Mouse (Mus musculus): Measurements from ENCODE around the gene Lurap1l. TPM values are rescaled to one million over a fixed set of nuclear protein-coding genes. Genes with fewer than 3 reads are reported as not detected.

Lurap1l gene
- 1 to 10 TPM; 5.3 to 7.3 TPM for total RNA-seq (2021)
- long read RNA-seq, experiment 1, transcript Lurap1l-201 (2 exons, 3,066 nt) = major isoform, 6 of 6 reads
- long read RNA-seq, experiment 1, partial matches to known transcripts = 0 of 6 reads
- long read RNA-seq, experiment 1, other reads (novel, unspliced or antisense) = 0 of 6 reads
- long read RNA-seq, experiment 2, transcript Lurap1l-201 (2 exons, 3,066 nt) = major isoform, 40 of 42 reads
- long read RNA-seq, experiment 2, partial matches to known transcripts = 0 of 42 reads
- long read RNA-seq, experiment 2, other reads (novel, unspliced or antisense) = 2 of 42 reads

DNA sequence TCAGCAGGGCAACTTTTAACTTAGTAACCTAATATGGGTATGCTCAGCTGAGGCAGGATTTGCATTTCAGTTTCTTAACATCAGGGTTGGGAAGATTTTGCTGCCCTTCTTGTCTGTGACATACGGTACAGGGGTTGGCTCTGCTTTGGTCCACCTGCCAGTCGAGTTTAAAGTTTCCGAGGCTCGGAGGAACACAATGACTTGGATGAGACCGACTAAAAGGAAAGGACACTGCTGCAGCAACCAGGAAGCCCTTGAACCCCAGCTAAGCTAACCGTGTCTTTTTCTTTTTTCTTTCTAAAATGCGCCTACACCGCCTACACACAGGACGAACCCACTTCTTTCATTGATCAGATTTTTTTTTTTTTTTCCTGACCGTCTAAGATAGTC, at the start of gene Lurap1l:
TSS of gene Lurap1l (plus strand) at position 166 of the 390 bp plus-strand sequence.
- DNase-seq (ENCODE audit: low spot score in 2 of 2) = peak; percentile 34 to 50

DNA sequence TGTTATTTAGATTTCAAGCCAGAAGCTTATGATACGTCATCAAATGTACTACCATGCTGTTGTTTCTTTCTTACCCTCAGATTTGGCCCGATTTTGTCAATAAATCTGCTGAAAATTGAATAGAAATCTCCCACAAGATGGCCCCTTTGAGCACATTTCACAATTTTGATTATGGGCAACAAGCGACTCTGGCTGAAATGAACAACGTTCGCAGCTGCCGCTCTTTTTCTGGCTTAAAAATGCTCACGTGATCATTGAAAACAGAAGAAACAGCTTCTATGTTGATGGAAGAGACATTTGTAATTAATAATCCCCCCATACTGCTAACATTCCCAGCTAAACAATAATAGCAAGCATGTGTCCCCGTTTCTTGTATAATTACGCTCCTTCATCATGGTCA, 47.5 kb upstream of the Lurap1l start:
- no peak for DNase-seq (ENCODE audit: low spot score in 2 of 2)

GRCm38 (mm10) chr4:80863906-80864305, 46.5 kb upstream of the Lurap1l start:
- DNase-seq (ENCODE audit: low spot score in 2 of 2) = no peak

- peak in 1 of 2 experiments; percentile 5 for DNase-seq (ENCODE audit: low spot score in 2 of 2)
Measured at GRCm38 (mm10) chr4:80864511-80864922, 45.9 kb upstream of the Lurap1l start.

DNA sequence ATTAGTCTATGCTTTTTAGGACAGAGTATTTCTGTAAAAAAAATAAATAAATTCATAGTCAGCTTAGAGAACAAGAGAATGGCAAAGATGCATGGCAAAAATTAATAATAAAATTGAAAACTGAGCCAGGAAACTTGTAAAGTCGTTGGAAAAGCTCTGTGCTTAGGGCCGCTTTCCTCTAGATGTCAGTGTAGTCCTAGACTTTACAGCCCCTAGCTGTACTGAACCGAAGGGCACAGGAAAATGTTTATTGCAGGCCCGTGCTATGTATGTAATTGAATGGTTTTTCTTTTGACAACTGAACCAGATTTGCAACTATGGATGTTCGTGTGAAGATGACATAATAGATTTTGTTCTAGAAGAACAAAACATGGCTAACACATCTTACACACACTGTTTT, 44.4 kb upstream of the Lurap1l start:
- DNase-seq (ENCODE audit: low spot score in 2 of 2) = no peak

GRCm38 (mm10) chr4:80869598-80869997, 40.8 kb upstream of the Lurap1l start:
- DNase-seq (ENCODE audit: low spot score in 2 of 2) = no peak

DNA sequence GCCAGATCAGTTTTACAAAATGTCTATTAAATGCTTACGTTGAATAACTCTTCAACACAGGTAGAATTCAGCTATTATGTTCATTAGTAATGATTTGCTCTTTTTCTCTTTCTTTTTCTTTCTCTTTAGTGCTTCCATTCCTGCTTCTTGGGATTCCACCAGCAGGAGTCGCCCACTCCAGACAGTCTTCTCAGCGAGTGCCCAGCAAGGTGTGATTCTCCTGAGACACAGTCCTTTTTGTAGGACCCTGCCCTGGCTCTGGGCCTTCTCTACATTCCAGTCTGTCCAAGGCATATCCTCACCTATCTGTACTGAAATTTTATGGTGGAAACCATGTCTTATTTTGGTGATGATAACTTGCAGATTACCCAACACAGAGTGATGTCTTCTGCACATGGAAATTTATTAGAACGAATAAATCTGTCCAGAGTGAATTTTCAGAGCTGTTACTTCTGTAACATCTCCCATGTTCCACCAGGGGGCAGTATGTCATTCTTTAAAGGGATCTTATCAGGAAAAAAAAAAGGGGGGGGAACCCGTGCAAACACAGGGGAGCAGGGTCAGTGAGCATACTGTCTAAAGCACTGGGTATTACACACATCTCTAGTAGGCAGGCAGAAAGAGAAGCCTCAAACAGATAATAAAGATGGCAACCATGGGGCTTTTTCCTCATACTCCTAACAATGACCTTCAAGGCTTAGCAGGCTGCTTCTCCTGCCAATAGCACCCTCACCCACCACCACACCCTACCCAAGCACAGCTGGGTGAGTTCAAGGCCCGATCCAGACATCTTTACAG, 37.4 kb upstream of the Lurap1l start:
- DNase-seq (ENCODE audit: low spot score in 2 of 2) = no peak

GRCm38 (mm10) chr4:80874121-80874859, 36.2 kb upstream of the Lurap1l start:
- DNase-seq (ENCODE audit: low spot score in 2 of 2) = no peak

- DNase-seq (ENCODE audit: low spot score in 2 of 2) = no peak
Measured at GRCm38 (mm10) chr4:80875055-80875454, 35.4 kb upstream of the Lurap1l start.

DNA sequence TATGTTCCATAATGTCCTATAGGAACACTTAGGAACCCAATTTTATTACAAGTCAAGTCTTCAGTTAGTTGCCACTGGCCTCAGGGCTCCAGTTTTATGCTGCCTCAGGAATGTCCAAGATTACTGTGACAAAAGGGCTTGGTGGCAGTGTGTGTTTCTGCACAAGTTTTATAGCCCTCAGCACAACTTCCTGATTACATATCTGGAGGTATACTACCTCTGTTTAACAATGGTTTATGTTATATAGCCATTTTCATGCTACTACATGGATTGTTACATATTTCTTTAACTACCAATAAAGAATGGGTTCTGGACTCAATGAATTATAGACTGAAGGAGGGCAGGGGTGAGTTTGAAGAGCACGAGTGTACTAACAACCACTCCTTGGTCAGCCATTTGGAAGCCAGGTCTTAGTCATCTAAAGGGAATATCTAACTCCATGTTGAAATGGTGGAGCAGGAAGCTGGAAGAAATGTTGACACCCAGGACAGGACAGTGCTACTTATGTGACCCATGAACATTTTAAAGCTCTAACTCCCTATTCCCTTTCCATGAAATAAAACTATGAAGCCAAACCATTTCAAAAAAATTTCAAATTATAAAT, 28.3 kb upstream of the Lurap1l start:
- DNase-seq (ENCODE audit: low spot score in 2 of 2) = no peak

- no peak for DNase-seq (ENCODE audit: low spot score in 2 of 2)
Measured at GRCm38 (mm10) chr4:80886631-80887030, 23.8 kb upstream of the Lurap1l start.

GRCm38 (mm10) chr4:80891004-80891403, 19.4 kb upstream of the Lurap1l start:
- no peak for DNase-seq (ENCODE audit: low spot score in 2 of 2)

- no peak for DNase-seq (ENCODE audit: low spot score in 2 of 2)
Measured at GRCm38 (mm10) chr4:80895278-80895894, 15.1 kb upstream of the Lurap1l start.

- no peak for DNase-seq (ENCODE audit: low spot score in 2 of 2)
Measured at GRCm38 (mm10) chr4:80906726-80907125, 3.7 kb upstream of the Lurap1l start.

DNA sequence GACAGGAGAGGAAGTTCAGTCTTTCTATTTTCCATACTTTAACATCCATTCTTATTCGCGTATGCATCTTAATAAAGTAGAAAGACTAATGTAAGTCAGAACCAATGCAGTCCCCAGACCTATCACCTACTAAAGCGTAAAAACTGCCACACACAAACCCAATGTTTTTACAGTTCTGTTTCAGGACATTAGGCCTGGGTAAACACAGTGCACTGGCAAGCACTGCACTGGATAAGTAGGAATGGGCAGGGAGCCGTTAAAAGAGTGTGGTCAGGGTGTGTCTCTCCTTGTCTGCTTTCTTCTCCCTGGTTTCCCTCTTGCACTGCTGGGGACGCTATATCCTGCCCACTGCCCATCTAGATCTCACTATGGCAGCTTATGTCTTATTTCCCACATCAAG, 2.5 kb upstream of the Lurap1l start:
- DNase-seq (ENCODE audit: low spot score in 2 of 2) = no peak

- no peak for DNase-seq (ENCODE audit: low spot score in 2 of 2)
Measured at GRCm38 (mm10) chr4:80908902-80909301, 1.5 kb upstream of the Lurap1l start.

DNA sequence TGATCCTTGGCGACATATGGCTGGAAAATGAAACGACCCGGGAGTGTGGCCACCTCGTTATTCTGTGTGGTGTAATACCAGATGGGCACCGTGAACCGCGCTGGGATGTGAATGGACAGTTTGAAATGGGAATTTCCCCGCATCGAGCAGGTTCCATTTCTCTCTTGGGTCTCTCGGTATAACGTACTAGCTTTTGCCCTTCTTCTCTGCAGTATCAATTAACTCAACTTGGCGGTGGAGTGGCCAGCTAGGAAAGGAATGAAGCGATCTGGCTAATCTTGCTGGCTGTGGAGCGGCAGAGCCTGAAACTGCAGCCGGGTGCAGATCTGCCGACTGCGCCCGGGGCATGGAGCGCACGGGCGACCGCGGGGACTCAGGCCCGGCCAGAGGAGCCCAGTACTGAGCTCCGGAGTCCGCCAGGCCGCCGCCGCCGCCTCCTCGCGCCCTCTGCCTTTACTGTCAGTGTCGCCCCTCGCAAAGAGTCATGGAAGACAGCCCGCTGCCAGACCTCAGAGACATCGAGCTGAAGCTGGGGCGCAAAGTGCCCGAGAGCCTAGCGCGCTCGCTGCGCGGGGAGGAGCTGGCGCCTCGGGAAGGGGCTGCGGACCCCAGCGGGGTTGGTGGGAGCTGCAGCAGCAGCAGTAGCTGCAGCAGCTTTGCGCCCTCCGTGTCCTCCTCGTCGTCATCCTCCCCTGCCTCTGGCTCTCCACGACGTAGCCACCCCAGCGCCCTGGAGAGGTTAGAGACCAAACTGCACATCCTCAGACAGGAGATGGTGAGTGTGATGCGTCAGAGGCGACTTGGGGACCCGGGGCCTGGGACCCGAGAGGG, 640 bp downstream of the Lurap1l start:
- peak; percentile 41 to 53 for DNase-seq (ENCODE audit: low spot score in 2 of 2)

- peak; percentile 66 to 71 for DNase-seq (ENCODE audit: low spot score in 2 of 2)
Measured at GRCm38 (mm10) chr4:80911706-80912540, 1.5 kb downstream of the Lurap1l start.

DNA sequence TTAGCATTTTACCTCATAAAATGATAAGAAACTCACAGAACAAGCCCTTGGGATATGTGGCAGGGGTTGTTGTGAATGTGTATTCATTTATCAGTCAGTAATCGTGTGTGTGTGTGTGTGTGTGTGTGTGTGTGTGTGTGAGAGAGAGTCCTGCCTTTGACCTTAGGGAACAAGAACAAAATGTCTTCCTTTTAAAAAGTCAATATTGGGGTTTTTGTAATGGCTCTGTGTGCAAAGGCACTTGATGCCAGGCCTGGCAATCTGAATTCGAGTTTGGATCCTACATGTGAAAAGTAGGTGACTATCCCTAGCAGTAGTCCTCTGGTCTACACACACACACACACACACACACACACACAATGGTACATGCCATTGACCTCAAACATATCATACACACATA, 4.8 kb downstream of the Lurap1l start:
- no peak for DNase-seq (ENCODE audit: low spot score in 2 of 2)

All from adrenal gland, adult 18-20 months (tissue).